ENCODE assay signal across 15 mouse cellular contexts in genomic region chr15:82342543-82342935, GRCm38 (mm10). TPM values are rescaled to one million over a fixed set of nuclear protein-coding genes. Genes with fewer than 3 reads are reported as not detected.
A peak's percentile ranks its signal among the peaks of the same experiment; 100 is the strongest.
DNase-seq lines count a peak whose midpoint lies in the region; ATAC-seq and TF ChIP-seq lines count a peak whose summit lies in the region.
"Had no signal": no experiment of that assay in that cellular context is flagged by ENCODE, and none has a peak within 500 bp of the region (broad histone marks: within the 10 kb centered on the region; RNA-seq: fewer than 3 reads in every experiment).

No protein-coding gene starts in this region.

- TF ChIP-seq EP300 in CH12.LX (IDR thresholded peaks at IDR 0.05; ENCODE audit: low read length) (no peak), MEL (IDR thresholded peaks at IDR 0.05; ENCODE audit: low read depth in 1 of 2, low read length in 2 of 2) (no peak)

- no peaks in the 10 kb centered on the region for H3K9me3 ChIP-seq in hindbrain, embryonic 11.5 days (ENCODE audit: control insufficient read depth, low read length)
- H3K9me3 ChIP-seq in hindbrain, embryonic 12.5 days (replicated peaks) = no peaks in the 10 kb centered on the region
- H3K9me3 ChIP-seq in CH12.LX (replicated peaks; ENCODE audit: low read length) (no peaks in the 10 kb centered on the region), MEL (replicated peaks; ENCODE audit: insufficient read depth, low read length) (no peaks in the 10 kb centered on the region)
- no peaks in the 10 kb centered on the region for H3K9me3 ChIP-seq in liver, embryonic 13.5 days (replicated peaks)

- TF ChIP-seq CTCF in CH12.LX (conservative IDR thresholded peaks at IDR 0.05 in 1 of 2, IDR thresholded peaks at IDR 0.05 in 1 of 2; ENCODE audit: low read depth in 2 of 2, low read length in 2 of 2) = no peak
- no peak for TF ChIP-seq CTCF in MEL (IDR thresholded peaks at IDR 0.05 in 2 of 3, conservative IDR thresholded peaks at IDR 0.05 in 1 of 3; ENCODE audit: control insufficient read depth in 1 of 3, insufficient read depth in 1 of 3, low read depth in 2 of 3, low read length in 3 of 3, poor library complexity in 1 of 3, severe bottlenecking in 1 of 3)

- H3K4me3 ChIP-seq in hindbrain, embryonic 11.5 days (ENCODE audit: low read depth, low read length) = no peak overlapping the region
- no peak overlapping the region for H3K4me3 ChIP-seq in hindbrain, embryonic 12.5 days
- H3K4me3 ChIP-seq in CH12.LX (replicated peaks in 1 of 3; ENCODE audit: low read depth in 2 of 3, low read length in 2 of 3, poor library complexity in 1 of 3) (no peak overlapping the region), MEL (ENCODE audit: control insufficient read depth in 1 of 2, insufficient read depth in 1 of 2, low read depth in 2 of 2, low read length in 2 of 2) (peak overlapping the region; percentile 50 to 58)
- H3K4me3 ChIP-seq in liver, embryonic 13.5 days (replicated peaks) = peak overlapping the region; percentile 83
- H3K4me3 ChIP-seq: myocyte had no signal

- dilution Hi-C loops in CH12.LX (cut with MboI; ENCODE audit: extremely low pct_ligation_motif_present, extremely low pct_unique_long_range_greater_than_20kb, low sequenced_read_pairs) = no loop called here

- H3K36me3 ChIP-seq in hindbrain, embryonic 11.5 days (ENCODE audit: control insufficient read depth, insufficient read depth, low read length) = no peaks in the 10 kb centered on the region
- H3K36me3 ChIP-seq in hindbrain, embryonic 12.5 days = no peaks in the 10 kb centered on the region
- H3K36me3 ChIP-seq in CH12.LX (replicated peaks in 1 of 2; ENCODE audit: control insufficient read depth in 1 of 2, insufficient read depth in 1 of 2, low read length in 1 of 2) (no peaks in the 10 kb centered on the region), MEL (ENCODE audit: control insufficient read depth in 1 of 2, insufficient read depth in 2 of 2, low read length in 2 of 2) (peaks cover 0 to 40% of the 10 kb centered on the region in 2 experiments; a peak in 2 of 4 replicates)
- H3K36me3 ChIP-seq in liver, embryonic 13.5 days = peaks cover 31% of the 10 kb centered on the region

- H3K79me2 ChIP-seq in CH12.LX (replicated peaks; ENCODE audit: control insufficient read depth, extremely low read depth, insufficient read depth, poor library complexity, severe bottlenecking) = peaks cover 11% of the 10 kb centered on the region
- H3K79me2 ChIP-seq in MEL (ENCODE audit: control insufficient read depth, insufficient read depth, low read length, poor library complexity) = peaks cover 39% of the 10 kb centered on the region

- no peak overlapping the region for H3K9ac ChIP-seq in hindbrain, embryonic 11.5 days (ENCODE audit: low read depth, low read length)
- H3K9ac ChIP-seq in hindbrain, embryonic 12.5 days = no peak overlapping the region
- H3K9ac ChIP-seq in CH12.LX (ENCODE audit: insufficient read depth, low read depth) (no peak overlapping the region), MEL (ENCODE audit: control insufficient read depth, low read depth, low read length, poor library complexity, severe bottlenecking) (peak overlapping the region; percentile 85)
- peak overlapping the region; percentile 97 for H3K9ac ChIP-seq in liver, embryonic 13.5 days

- H3K4me2 ChIP-seq in hindbrain, embryonic 11.5 days (replicated peaks; ENCODE audit: low read depth, low read length) = no peak overlapping the region
- no peak overlapping the region for H3K4me2 ChIP-seq in hindbrain, embryonic 12.5 days (replicated peaks)
- no peak overlapping the region for H3K4me2 ChIP-seq in CH12.LX (ENCODE audit: insufficient read depth, low read depth, poor library complexity, severe bottlenecking)
- peak overlapping the region; percentile 97 for H3K4me2 ChIP-seq in liver, embryonic 13.5 days

- 76% methylated on average over 5 of the region's 5 CpGs for whole genome bisulfite sequencing in hindbrain, embryonic 11.5 days
- WGBS in hindbrain, embryonic 12.5 days = 84% methylated on average over 5 of the region's 5 CpGs
- WGBS in liver, embryonic 13.5 days (ENCODE audit: insufficient replicate concordance) = 32% methylated on average over 5 of the region's 5 CpGs

- intact Hi-C loops in gastrocnemius, postnatal 14 days (cut with DNase I; ENCODE audit: low total_unique reads) = no loop called here

- TF ChIP-seq POLR2A in CH12.LX (IDR thresholded peaks at IDR 0.05; ENCODE audit: low read depth, low read length) (no peak), MEL (IDR thresholded peaks at IDR 0.05; ENCODE audit: control insufficient read depth in 1 of 2, insufficient read depth in 1 of 2, low read depth in 1 of 2, low read length in 2 of 2, poor library complexity in 1 of 2) (no peak)

- in situ Hi-C loops in CH12.LX (cut with MboI; ENCODE audit: low pct_ligation_motif_present, low pct_unique_long_range_greater_than_20kb, low sequenced_read_pairs) = no loop called here

- H3K4me1 ChIP-seq in hindbrain, embryonic 11.5 days (replicated peaks; ENCODE audit: control insufficient read depth, insufficient read depth, low read length) = peaks cover 7% of the 10 kb centered on the region; the same call in 1 of the 2 replicates
- peaks cover 28% of the 10 kb centered on the region for H3K4me1 ChIP-seq in hindbrain, embryonic 12.5 days
- peaks cover 3 to 17% of the 10 kb centered on the region in 2 experiments; a peak in 3 of 4 replicates for H3K4me1 ChIP-seq in CH12.LX (ENCODE audit: control insufficient read depth in 1 of 2, insufficient read depth in 2 of 2)
- peaks cover 18 to 52% of the 10 kb centered on the region in 2 experiments for H3K4me1 ChIP-seq in MEL (ENCODE audit: control insufficient read depth in 1 of 2, insufficient read depth in 2 of 2, low read length in 2 of 2)
- H3K4me1 ChIP-seq in liver, embryonic 13.5 days (replicated peaks) = peaks cover 82% of the 10 kb centered on the region

- ATAC-seq in hindbrain, embryonic 11.5 days (ENCODE audit: low FRiP score) = no peak
- no peak for ATAC-seq in hindbrain, embryonic 12.5 days (ENCODE audit: low FRiP score)
- no peak for ATAC-seq in liver, embryonic 13.5 days (ENCODE audit: low read depth)

- peak; percentile 23 for DNase-seq in hindbrain, embryonic 11.5 days (ENCODE audit: low spot score)
- DNase-seq in CH12.LX (ENCODE audit: extremely low read depth) (no peak), MEL (ENCODE audit: low read depth, low spot score) (no peak)
- DNase-seq in liver, embryonic 13.5 days = no peak
- DNase-seq in urinary bladder, postnatal 36 days (ENCODE audit: low spot score in 2 of 2) = no peak
- no peak for DNase-seq in gastrocnemius, postnatal 14 days
- DNase-seq: adrenal gland, postnatal 10 days; cerebellum, adult 2 months; gastrocnemius, postnatal 10 days; kidney, adult 2 months; lung, postnatal 14 days; right cerebral cortex, postnatal 4 days; thymus, postnatal 25 days had no signal

- peaks cover 7% of the 10 kb centered on the region; the same call in 1 of the 2 replicates for H3K27me3 ChIP-seq in hindbrain, embryonic 11.5 days (ENCODE audit: control insufficient read depth, insufficient read depth, low read length)
- H3K27me3 ChIP-seq in hindbrain, embryonic 12.5 days = peaks cover 23% of the 10 kb centered on the region
- H3K27me3 ChIP-seq in CH12.LX (replicated peaks) = peaks cover 27% of the 10 kb centered on the region
- H3K27me3 ChIP-seq in MEL (ENCODE audit: control insufficient read depth in 1 of 2, insufficient read depth in 2 of 2, low read length in 2 of 2) = no peaks in the 10 kb centered on the region
- H3K27me3 ChIP-seq in liver, embryonic 13.5 days = no peaks in the 10 kb centered on the region

- TF ChIP-seq RAD21 in CH12.LX (IDR thresholded peaks at IDR 0.05; ENCODE audit: low read depth, low read length) (no peak), MEL (IDR thresholded peaks at IDR 0.05; ENCODE audit: low read depth, low read length) (no peak)

- no peak overlapping the region for H3K27ac ChIP-seq in hindbrain, embryonic 11.5 days (ENCODE audit: low read depth, low read length)
- no peak overlapping the region for H3K27ac ChIP-seq in hindbrain, embryonic 12.5 days
- no peak overlapping the region for H3K27ac ChIP-seq in CH12.LX (ENCODE audit: insufficient read depth, low read depth)
- H3K27ac ChIP-seq in MEL (ENCODE audit: control insufficient read depth, low read depth, low read length) = peak overlapping the region; percentile 99
- peak overlapping the region; percentile 100 for H3K27ac ChIP-seq in liver, embryonic 13.5 days

RNA-seq across cellular contexts. Expression of gene Smdt1, which starts 3.8 kb away (rescaled TPM):
- polyA plus RNA-seq in hindbrain, embryonic 11.5 days (2014; fragmentation: Nextera tagmentation; extraction: Ambion mirVana) = 267 and 274 TPM in 2 replicates
- 250 and 259 TPM in 2 replicates for polyA plus RNA-seq in hindbrain, embryonic 12.5 days (2016; fragmentation: Nextera tagmentation; extraction: Ambion mirVana)
- total RNA-seq in CH12.LX (2012; rRNA removed) (171 TPM in 2 replicates), CH12.LX (2014; rRNA removed) (112 and 114 TPM in 2 replicates), MEL (2012; rRNA removed) (111 and 132 TPM in 2 replicates)
- polyA plus RNA-seq in CH12.LX (2012; ENCODE audit: insufficient read length, low read depth) (122 and 138 TPM in 2 replicates), MEL (2012; ENCODE audit: insufficient read depth in 1 of 2, insufficient read length in 2 of 2, low read depth in 1 of 2, low replicate concordance in 2 of 2, missing spikeins in 1 of 2) (100 to 1,000 TPM in 1 of 2 experiments, not detected in 1; 159 TPM)
- 202 and 208 TPM in 2 replicates for polyA plus RNA-seq in liver, embryonic 13.5 days (2015; fragmentation: Nextera tagmentation; extraction: Ambion mirVana)
- total RNA-seq in gastrocnemius, postnatal 14 days (2021) = 100 to 1,000 TPM; 141 to 147 TPM

RNA-seq across cellular contexts. Expression of gene Pheta2, which starts 3.8 kb away (rescaled TPM):
- 3.3 and 4.0 TPM in 2 replicates for polyA plus RNA-seq in hindbrain, embryonic 11.5 days (2014; fragmentation: Nextera tagmentation; extraction: Ambion mirVana)
- polyA plus RNA-seq in hindbrain, embryonic 12.5 days (2016; fragmentation: Nextera tagmentation; extraction: Ambion mirVana) = 5.3 and 6.2 TPM in 2 replicates
- 0.08 TPM in 1 of 2 replicates, not detected in the other for total RNA-seq in CH12.LX (2012; rRNA removed)
- not detected in 2 replicates for total RNA-seq in CH12.LX (2014; rRNA removed)
- not detected in 2 replicates for polyA plus RNA-seq in CH12.LX (2012; ENCODE audit: insufficient read length, low read depth)
- 25.1 and 34.9 TPM in 2 replicates for total RNA-seq in MEL (2012; rRNA removed)
- 10 to 100 TPM in 1 of 2 experiments, not detected in 1; 39.3 TPM for polyA plus RNA-seq in MEL (2012; ENCODE audit: insufficient read depth in 1 of 2, insufficient read length in 2 of 2, low read depth in 1 of 2, low replicate concordance in 2 of 2, missing spikeins in 1 of 2)
- 43.4 and 43.8 TPM in 2 replicates for polyA plus RNA-seq in liver, embryonic 13.5 days (2015; fragmentation: Nextera tagmentation; extraction: Ambion mirVana)
- total RNA-seq in gastrocnemius, postnatal 14 days (2021) = 1 to 10 TPM; 2.0 to 2.8 TPM

RNA-seq across cellular contexts. Expression of gene Naga, which starts 3.8 kb away (rescaled TPM):
- 22.2 and 22.8 TPM in 2 replicates for polyA plus RNA-seq in hindbrain, embryonic 11.5 days (2014; fragmentation: Nextera tagmentation; extraction: Ambion mirVana)
- 26.7 and 29.7 TPM in 2 replicates for polyA plus RNA-seq in hindbrain, embryonic 12.5 days (2016; fragmentation: Nextera tagmentation; extraction: Ambion mirVana)
- total RNA-seq in CH12.LX (2012; rRNA removed) (21.1 and 28.2 TPM in 2 replicates), CH12.LX (2014; rRNA removed) (17.7 and 19.9 TPM in 2 replicates), MEL (2012; rRNA removed) (23.9 and 26.4 TPM in 2 replicates)
- polyA plus RNA-seq in CH12.LX (2012; ENCODE audit: insufficient read length, low read depth) (18.7 and 21.9 TPM in 2 replicates), MEL (2012; ENCODE audit: insufficient read depth in 1 of 2, insufficient read length in 2 of 2, low read depth in 1 of 2, low replicate concordance in 2 of 2, missing spikeins in 1 of 2) (10 to 100 TPM in 1 of 2 experiments, not detected in 1; 59.5 TPM)
- polyA plus RNA-seq in liver, embryonic 13.5 days (2015; fragmentation: Nextera tagmentation; extraction: Ambion mirVana) = 34.3 and 35.7 TPM in 2 replicates
- total RNA-seq in gastrocnemius, postnatal 14 days (2021) = 10 to 100 TPM; 19.3 to 20.4 TPM

RNA-seq across cellular contexts. Expression of gene Ndufa6, which starts 11.6 kb away (rescaled TPM):
- 277 and 281 TPM in 2 replicates for polyA plus RNA-seq in hindbrain, embryonic 11.5 days (2014; fragmentation: Nextera tagmentation; extraction: Ambion mirVana)
- 266 and 295 TPM in 2 replicates for polyA plus RNA-seq in hindbrain, embryonic 12.5 days (2016; fragmentation: Nextera tagmentation; extraction: Ambion mirVana)
- total RNA-seq in CH12.LX (2012; rRNA removed) (170 and 222 TPM in 2 replicates), CH12.LX (2014; rRNA removed) (262 and 279 TPM in 2 replicates), MEL (2012; rRNA removed) (377 and 417 TPM in 2 replicates)
- polyA plus RNA-seq in CH12.LX (2012; ENCODE audit: insufficient read length, low read depth) (87.3 and 109 TPM in 2 replicates), MEL (2012; ENCODE audit: insufficient read depth in 1 of 2, insufficient read length in 2 of 2, low read depth in 1 of 2, low replicate concordance in 2 of 2, missing spikeins in 1 of 2) (100 to 1,000 TPM in 1 of 2 experiments, not detected in 1; 235 TPM)
- 356 and 357 TPM in 2 replicates for polyA plus RNA-seq in liver, embryonic 13.5 days (2015; fragmentation: Nextera tagmentation; extraction: Ambion mirVana)
- total RNA-seq in gastrocnemius, postnatal 14 days (2021) = 100 to 1,000 TPM; 417 to 454 TPM

RNA-seq across cellular contexts. Expression of gene Cyp2d22, which starts 37.5 kb away (rescaled TPM):
- 1.8 and 2.1 TPM in 2 replicates for polyA plus RNA-seq in hindbrain, embryonic 11.5 days (2014; fragmentation: Nextera tagmentation; extraction: Ambion mirVana)
- polyA plus RNA-seq in hindbrain, embryonic 12.5 days (2016; fragmentation: Nextera tagmentation; extraction: Ambion mirVana) = 4.0 and 4.8 TPM in 2 replicates
- 0.21 and 0.42 TPM in 2 replicates for total RNA-seq in CH12.LX (2012; rRNA removed)
- 0.24 TPM in 1 of 2 replicates, not detected in the other for total RNA-seq in CH12.LX (2014; rRNA removed)
- polyA plus RNA-seq in CH12.LX (2012; ENCODE audit: insufficient read length, low read depth) = 0.08 TPM in 1 of 2 replicates, not detected in the other
- total RNA-seq in MEL (2012; rRNA removed) = not detected in 2 replicates
- under 1 TPM in 1 of 2 experiments, not detected in 1; 0.10 TPM for polyA plus RNA-seq in MEL (2012; ENCODE audit: insufficient read depth in 1 of 2, insufficient read length in 2 of 2, low read depth in 1 of 2, low replicate concordance in 2 of 2, missing spikeins in 1 of 2)
- 7.8 and 9.3 TPM in 2 replicates for polyA plus RNA-seq in liver, embryonic 13.5 days (2015; fragmentation: Nextera tagmentation; extraction: Ambion mirVana)
- total RNA-seq in gastrocnemius, postnatal 14 days (2021) = 10 to 100 TPM; 11.4 to 12.9 TPM

Comparison
In these comparisons a context has a peak if more than half of its experiments do, and no peak if none do; other contexts are left out.
1. H3K27ac ChIP-seq: peak in MEL (single experiment) and liver, embryonic 13.5 days (single experiment); none in hindbrain, embryonic 11.5 days (single experiment), hindbrain, embryonic 12.5 days (single experiment) and CH12.LX (single experiment).
2. H3K4me3 ChIP-seq: peak in MEL (2 of 2) and liver, embryonic 13.5 days (single experiment); none in hindbrain, embryonic 11.5 days (single experiment), hindbrain, embryonic 12.5 days (single experiment) and CH12.LX (0 of 3).
3. H3K9ac ChIP-seq: peak in MEL (single experiment) and liver, embryonic 13.5 days (single experiment); none in hindbrain, embryonic 11.5 days (single experiment), hindbrain, embryonic 12.5 days (single experiment) and CH12.LX (single experiment).